Mouse (Mus musculus): ENCODE measurements around the gene Gm44596.

The Gm44596 gene

DNA sequence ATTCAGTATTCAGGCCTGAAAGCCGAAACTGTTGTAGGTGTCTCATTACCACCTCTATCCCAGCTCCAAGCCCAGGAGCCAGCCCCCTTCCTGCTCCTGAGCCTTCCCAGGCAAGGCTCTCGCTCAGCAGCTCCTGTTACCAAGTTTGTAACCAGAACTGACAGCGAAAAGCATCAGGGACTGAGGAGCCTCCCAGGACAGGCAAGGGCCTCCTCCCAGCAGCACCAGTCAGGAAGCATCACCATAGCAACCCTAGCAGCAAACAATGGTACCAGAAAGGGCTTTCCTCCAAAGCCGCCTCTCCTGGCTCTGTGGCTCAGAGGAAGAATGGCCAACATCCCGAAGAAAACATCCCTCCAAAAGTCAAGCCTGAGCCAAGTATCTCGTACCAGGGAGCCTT lies at the start of gene Gm44596, which contains the start of gene Tex52:
Gene Gm44596, plus strand, starts transcription at position 312 of the 400 bp plus-strand sequence.
Gene Tex52, plus strand, starts transcription at position 265 of the 400 bp plus-strand sequence.
- no peak for DNase-seq (ENCODE audit: low read depth, low spot score)

DNA sequence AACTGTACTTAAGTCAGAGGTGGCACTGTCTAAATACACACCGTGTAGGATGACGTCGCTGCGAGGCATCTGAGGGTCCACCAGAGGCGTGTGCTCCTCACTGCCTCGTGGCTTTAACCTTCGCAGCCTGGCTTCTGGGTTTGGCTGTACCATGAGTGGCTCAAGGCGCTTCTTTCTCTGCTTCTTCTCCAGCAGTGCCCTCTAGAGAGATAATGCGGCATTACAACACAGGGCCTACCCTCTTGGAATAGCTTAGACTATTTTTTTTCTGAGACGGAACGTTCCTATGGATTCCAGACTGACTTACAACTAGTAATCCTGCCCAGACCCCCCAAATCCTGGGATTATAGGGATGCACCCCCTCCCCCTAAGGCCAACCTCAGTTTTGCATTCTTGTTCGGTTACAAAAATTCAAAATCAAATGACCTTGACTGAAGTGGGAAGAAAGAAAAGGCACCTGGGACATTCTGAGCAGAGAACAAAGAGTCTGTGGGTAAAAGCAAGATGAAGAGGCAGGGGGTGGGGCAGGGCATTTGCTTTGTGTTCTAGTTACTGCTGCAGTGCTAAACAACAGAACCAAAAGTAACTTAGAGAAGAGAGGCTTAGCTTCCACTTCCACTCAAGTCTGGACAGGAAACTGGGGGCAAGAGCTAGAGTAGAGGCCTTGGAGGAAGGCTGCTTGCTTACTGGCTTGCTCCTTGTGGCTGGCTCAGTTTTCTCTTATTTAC lies 40.7 kb upstream of the Gm44596 start:
- DNase-seq (ENCODE audit: low read depth, low spot score): peak; percentile 74

DNA sequence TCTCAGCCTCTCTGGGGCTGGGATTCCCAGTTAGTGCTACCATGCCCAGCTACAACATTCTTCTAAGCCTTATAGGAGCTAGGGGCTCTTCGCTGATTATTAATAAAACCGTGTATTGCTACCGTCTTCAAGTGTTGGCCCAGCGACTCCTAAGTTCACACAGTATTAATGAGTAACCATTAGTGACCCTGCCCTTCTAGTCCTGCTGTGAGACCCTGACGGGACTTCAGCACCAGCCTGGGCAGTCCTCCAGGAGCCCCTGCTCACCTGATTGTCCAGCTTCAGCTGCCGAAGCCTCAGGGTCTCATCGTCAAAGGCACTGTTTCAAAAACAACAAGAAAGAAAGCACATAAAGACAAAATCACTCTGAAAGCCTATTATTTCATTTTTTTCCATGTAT lies 37.8 kb upstream of the Gm44596 start:
- no peak for DNase-seq (ENCODE audit: low read depth, low spot score)

DNA sequence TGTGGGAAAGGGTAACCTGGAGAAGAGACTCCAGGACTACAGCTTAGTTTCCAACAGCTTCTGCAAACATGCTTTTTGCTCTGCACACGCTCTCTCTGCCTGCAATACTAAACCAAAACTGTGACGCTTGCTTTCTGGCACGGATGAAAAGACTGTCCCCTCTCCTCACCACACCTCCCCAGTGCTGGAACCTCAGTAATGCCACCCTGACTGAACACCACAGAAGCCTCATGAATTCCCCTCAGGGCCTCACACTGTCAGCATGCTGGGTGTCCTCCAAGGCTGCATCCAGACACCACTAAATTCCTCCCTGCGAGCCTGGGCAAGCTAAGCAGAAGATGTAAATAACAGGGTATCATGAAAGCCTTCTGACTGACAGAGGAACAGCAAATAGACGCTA lies 36.4 kb upstream of the Gm44596 start:
- no peak for DNase-seq (ENCODE audit: low read depth, low spot score)

DNA sequence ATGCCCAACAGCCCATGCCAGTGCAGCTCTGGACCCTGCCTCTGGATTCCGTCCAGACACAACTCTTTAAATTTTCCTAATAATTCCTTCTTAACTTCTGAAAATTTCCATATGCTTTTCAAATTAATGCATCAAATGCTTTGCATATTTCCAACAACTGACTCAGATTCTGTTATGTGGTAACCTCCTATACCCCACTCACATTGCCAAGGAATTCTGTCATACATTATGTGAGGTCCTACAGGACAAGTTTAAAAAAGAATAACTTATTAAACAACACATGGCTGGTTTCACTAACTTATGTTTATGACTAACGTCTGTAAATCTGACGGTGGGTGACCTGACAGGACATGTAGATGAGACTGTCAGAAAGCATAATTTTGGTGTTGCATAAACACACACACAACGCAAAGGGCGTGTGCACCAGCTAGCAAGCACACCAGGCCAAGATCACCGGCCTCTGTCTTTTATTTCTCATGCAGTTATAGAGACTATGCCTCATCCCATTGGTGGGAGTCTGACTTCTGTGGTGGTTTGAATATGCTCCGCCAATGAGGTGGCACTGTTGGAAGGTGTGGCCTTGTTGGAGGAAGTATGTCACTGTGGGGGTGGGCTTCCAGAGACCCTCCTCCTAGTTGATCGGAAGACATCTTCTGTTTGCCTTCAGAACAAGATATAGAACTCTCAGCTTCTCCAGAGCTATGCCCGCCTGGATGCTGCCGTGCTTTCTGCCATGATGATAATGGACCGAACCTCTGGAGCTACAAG lies 33.2 kb upstream of the Gm44596 start:
- no peak for DNase-seq (ENCODE audit: low read depth, low spot score)

DNA sequence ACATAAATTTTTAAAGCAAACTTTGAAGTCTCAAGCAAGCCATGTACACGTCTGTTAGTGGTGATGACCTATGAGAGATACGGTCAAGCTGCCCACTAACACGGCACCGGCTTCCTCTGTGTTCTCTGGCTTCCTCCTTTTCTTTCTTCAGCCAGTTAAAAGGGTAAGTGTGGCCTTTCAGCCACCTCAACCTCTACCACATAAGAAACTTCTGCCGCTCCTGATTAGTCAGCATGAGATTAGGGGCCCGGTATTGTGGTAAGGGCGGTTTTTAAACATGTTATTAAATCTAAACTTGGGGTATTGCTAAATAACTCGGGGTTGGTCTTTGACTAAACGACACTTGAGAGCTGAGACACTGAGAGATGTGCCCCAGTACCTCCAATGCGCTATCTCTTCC lies 29.7 kb upstream of the Gm44596 start:
- no peak for DNase-seq (ENCODE audit: low read depth, low spot score)

DNA sequence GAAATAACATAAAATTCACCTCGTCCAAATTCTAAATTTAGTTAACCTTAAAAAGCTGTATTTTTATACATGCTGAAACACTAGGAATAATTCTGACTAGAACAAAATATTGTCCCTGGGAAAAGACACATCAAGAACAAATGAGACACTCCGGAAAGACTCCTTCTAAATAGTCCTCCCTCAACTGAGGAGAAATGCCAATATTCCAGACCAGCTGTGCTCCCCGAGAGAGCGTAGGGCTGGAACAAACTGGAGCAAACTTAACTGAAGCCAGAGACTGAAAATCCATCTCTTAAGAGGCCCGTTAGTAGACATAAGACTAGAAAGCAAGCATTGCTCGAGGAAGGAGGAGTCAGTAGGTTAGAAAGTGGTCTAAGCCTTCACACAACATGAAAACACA lies 28.5 kb upstream of the Gm44596 start:
- no peak for DNase-seq (ENCODE audit: low read depth, low spot score)

DNA sequence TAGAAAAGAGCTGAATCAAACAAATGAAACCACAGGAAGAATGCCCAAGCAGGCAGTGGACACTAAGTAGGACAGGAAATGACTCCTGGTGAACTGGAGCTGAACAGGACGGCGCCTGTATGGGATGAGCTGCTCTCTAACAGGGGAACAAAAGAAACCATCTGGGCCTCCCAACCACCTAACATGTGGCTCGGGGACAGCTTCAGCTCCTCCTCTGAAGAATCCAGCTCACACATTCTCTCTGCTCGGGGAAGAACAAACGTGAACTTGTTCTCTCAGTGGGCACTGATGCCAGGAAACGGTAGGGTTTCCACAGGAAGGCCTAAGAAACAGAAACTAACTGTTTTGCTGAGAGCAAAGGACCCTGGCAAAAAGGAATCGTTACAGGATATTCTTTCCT lies 25.6 kb upstream of the Gm44596 start:
- no peak for DNase-seq (ENCODE audit: low read depth, low spot score)

DNA sequence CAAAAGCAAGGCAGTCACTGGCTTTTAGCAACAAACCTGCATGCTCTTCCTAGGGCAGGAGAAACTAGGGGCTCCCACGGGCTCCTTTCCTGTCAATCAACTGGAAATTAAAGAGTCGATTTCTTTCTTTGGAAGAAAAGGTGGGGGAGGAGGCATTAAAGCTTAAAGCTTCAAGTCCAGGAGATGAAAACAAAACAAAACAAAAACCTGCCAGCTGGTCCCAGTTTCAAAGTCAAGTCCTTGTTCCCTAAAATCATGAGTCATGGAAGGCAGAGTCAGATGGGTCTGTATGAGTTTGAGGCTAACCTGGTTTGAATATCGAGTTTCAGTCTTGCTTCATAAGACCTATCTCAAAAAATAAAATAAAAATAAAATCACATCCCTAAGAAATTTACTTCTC lies 21.2 kb upstream of the Gm44596 start:
- no peak for DNase-seq (ENCODE audit: low read depth, low spot score)

DNA sequence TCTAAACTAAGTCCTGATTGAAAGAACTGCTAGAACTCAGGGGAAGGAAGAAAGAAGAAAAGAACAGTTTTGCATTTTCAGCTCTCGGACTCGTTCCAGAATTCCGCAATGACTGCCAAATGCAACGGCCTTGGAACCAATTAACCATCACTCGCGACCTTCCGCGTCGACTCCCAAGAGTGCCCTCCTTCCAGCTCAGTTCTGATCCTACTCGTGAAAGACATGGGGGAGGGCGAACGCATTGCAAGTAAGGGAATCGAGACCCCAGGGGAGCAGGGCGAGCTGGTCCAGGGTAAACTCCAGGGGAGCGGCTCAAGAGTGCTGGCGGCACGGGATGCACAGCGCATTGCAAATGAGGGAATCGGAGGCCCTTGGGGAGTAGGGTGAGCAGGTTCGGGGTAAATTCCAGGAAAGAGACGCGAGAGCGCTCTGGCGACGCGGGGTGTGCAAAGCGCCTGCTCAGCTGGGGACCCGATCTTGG lies 20.1 kb upstream of the Gm44596 start:
- no peak for DNase-seq (ENCODE audit: low read depth, low spot score)

DNA sequence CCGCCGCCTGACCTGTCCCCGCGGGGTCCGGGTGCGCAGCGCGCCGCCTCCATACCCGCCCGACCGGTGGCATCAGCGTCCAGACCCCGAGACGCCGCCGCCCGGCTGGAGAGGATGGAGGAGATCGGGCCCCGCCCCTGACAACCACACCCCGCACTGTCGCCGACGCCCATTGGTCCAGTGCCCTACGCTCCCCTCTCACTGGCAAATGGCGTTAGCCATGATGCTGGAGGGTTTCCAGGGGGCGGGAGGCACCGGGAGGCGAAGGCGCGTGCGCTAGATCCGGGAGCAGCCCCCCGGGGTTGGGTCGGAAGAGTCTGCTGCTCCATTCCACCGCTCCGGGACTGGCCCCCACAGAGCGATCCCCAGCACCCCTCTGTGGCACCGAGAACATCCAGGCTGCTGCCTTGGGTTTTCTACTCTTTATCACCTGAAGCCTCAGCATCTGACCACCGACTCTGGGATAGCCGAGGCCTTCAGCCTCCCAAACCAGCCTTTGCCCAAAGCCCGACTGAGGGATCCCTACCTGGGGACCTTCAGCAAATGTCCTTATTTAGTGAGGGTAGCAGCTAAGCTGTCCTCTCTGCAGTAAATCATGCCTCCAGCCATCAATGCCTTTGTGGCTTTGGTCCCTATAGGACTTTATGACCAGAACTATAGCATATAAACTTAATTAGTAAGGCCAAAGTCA lies 19.4 kb upstream of the Gm44596 start, which contains the start of gene Tulp3:
Gene Tulp3, minus strand, starts transcription at position 126 of the 691 bp plus-strand sequence.
- DNase-seq (ENCODE audit: low read depth, low spot score): peak; percentile 95

DNA sequence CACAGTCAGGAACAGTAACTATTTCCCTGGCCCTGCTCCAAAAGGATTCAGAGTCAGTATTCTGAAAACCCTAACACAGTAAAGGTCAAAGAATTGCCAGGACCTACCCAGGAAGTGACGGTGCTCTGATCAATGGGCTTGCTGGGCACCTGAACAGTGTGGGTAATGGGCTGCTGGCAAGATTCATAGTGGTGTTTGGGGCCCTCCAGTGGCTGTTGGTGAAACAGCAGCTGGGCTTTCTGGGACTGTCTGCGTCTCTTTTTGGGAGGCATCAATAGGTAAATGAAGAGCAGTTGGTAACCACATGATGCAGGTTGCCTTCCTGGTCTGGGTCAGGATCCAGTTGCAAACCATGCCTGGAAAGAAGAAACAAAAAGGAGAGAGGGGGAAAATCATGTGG lies 16.3 kb upstream of the Gm44596 start:
- peak; percentile 80 for DNase-seq (ENCODE audit: low read depth, low spot score)

DNA sequence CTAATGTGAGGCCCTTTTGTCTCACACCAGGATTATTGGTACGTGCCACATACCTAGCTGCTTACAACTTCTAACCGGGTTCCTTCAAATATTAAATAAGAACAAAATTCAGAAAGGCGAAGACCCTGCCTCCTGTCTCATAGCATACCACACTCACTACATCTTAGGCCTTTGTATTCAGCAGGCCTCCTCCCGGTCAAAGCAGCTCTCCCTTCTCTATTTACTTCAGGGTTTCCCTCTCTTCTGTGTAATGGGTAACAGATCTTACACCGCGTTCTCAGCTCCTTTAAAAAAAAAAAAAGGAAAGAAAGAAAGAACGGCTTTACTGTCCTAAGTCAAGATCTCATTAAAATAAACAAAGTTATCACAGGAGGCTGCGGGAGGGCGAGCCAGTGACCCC lies 13.4 kb upstream of the Gm44596 start:
- DNase-seq (ENCODE audit: low read depth, low spot score): no peak

DNA sequence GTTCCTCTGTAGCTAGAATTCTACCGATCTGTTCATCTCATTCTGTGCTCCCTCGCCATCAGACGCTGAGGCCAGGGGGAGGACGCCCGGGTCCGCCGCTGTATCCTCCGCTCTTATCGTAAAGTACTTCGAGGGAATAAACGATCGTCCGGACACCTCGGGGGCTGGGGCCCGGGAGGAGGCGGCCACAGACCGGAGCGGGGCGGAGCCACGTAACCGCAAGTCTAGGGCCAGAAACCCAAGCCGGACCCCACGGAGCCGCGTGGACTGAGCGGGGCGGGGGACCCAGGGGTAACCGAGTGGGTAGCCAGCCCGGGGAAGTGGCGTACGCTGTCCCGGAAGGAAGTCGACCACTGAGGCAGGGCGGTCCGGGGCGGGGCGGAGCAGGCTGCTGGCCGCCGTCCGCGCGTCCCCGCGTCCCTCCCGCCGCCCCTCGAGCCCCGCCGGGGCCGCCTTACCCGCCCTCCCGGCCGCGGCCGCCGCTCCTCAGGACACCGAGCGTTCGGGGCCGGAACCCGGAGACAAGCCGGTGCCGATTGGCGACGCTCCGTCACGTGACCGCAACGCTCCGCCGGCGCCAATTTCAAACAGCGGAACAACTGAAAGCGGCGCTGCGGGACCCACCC lies 12.8 kb upstream of the Gm44596 start, which contains the start of the genes Rhno1 and Foxm1:
Gene Rhno1, minus strand, starts transcription at position 531 of the 626 bp plus-strand sequence.
Gene Foxm1, plus strand, starts transcription at position 587 of the 626 bp plus-strand sequence.
- peak; percentile 89 for DNase-seq (ENCODE audit: low read depth, low spot score)

DNA sequence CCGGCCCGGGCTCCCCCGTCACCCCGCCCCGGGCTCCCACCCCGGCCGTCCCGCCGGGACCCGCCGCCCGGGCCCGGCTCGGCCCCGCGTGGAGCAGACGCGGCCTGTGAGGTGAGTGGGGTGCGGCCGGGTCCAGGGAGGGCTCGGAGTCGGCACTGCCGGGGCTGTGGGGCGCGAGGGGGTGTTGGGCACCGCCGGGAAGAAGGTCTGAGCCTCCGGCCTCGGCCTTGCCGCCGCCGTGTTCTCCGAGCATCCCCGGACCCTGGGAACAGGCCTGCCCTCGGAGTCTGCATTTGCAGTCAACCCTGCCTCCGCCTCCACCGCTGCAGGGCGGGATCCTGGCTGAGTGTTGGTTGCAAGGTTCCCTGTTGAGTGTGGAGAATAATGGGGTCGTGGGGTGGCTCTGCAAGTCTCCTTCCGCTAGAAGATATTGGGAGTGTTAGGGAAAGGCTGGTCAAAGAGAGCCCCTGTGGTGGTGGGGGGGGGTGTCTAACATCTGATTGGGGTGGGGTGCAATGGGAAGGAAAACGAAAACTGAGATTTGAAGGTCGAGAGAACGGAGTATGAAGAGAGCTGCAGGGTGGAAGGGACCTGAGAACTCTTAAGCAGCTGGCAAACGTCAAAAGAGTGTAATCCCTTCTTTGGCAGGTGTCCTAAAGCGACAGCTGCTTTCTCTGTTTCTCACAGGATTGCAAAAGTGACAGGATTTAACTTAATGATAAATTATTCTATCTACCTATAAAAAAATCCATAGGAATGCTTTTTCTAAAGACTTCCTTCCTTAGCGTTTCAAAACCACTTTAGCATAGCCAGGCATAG lies 12.1 kb upstream of the Gm44596 start:
- DNase-seq (ENCODE audit: low read depth, low spot score): peak; percentile 63

DNA sequence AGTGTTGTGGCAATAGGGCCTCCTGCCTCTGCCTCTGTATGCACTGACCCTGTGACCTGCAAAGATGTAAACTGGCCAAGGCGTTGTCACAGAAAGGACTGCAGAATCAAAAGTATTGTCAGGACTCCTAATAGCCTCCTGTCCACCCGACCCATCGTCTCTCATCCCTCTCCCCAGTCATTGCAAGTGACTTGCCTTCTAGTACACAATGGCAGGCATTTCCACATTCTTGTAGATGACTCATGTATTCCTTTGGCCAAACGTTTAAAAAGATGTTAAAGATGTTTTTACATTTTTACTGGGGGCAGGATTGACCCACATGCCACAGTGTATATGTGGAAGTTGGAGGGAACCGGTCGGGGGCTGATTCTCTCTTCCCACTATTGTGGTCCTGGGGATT lies 10.6 kb upstream of the Gm44596 start:
- no peak for DNase-seq (ENCODE audit: low read depth, low spot score)

DNA sequence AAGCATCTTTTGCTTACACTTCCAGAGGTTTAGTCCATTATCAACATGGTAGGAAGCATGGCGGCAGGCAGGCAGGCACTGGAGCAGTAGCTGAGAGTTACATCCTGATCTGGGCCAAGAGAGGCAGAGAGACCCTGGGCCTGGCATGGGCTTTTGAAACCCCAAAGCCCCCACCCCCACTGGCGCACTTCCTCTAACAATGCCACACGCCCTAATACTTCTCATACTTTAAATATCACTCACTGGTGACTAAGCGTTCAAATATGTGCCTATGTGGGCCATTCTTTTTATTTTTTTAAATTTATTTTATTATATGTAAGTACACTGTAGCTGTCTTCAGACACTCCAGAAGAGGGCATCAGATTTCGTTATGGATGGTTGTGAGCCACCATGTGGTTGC lies 8.8 kb upstream of the Gm44596 start:
- DNase-seq (ENCODE audit: low read depth, low spot score): no peak

DNA sequence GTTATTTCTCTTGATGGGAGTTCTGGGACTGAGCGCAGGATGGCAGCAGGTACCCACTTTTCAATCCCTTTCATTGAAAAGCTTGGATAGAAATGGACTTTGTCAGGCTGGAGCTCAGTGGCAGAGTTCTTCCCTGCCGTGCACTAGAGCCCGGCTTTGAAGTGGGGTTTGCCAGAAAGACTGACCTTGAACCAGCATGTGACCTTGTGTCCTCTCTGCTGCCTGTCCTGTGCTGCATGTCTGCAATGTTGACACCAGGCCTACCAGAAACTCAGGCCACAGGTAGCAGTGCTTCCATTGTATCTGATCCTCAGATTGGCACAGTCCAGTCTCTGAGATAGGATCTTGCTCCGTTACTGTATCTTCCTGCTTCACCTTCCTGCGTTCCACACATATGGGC lies 5.3 kb upstream of the Gm44596 start:
- no peak for DNase-seq (ENCODE audit: low read depth, low spot score)

DNA sequence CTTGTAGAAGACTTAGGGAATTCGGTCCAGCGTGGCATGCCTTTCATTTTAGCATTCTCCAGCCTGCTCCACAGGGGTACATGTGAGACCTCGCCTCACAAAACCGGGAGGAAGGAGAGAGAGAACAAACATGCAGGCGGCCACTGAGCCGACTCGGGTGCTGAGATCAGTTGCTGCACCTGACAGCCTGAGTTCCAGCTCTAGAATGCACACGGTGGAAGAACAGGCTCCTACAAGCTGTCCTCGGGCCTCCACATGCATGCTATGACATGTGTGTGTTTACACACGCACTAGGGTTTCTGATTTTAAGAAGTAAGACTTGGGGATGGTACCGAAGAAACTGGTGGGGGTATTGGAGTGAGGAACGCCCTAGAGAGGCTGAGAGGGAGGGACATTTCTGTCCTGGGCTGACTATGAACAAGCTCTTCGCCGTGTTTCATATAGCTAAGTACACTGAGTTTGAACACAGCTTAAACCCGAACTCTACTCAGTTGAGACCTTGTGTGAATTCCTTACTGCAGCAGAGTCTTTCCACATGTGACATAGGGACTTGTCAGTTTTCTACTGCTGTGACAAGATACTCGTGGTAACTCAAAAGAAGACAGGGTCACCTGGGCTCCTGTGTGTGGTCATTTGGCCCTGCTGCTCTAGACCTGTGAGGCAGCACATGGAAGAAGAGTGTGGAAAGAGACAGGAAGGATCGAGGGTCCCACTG lies 1.2 kb downstream of the Gm44596 start:
- DNase-seq (ENCODE audit: low read depth, low spot score): no peak

DNA sequence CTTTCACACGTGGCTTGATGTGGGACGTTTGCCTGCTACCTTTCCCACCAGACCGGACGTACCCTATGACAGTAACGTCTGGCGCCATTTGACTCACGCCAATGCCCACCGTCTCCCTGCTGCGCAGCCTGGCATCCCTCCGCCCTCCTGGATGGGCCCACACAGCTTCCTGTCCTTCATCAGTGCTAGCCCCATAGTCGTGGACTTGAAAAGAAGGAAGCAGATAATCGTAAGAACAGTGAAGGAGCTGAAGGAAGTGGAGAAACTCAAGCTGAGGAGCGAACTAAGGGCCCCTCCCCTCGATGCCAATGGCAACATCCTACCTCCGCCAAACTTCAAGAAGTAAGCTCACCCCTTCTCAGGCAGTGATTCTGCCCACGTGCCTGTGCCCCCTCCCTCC lies 4.3 kb downstream of the Gm44596 start:
- DNase-seq (ENCODE audit: low read depth, low spot score): no peak
